Mouse (Mus musculus) kidney, adult 11 months (tissue): ENCODE results near the gene Fryl.
"Not testable (repeated sequence)": the region's sequence is repeated elsewhere in the genome, so short reads cannot be mapped to it uniquely, and the experiment has no call there.

Source experiments
- DNase-seq: peaks from one replicate; pipeline ENCODE4 v3.0.0; 2022

Fryl gene

GRCm38 (mm10) chr5:73079801-73080200 is 176.6 kb downstream of the Fryl start:
- DNase-seq = no peak

DNA sequence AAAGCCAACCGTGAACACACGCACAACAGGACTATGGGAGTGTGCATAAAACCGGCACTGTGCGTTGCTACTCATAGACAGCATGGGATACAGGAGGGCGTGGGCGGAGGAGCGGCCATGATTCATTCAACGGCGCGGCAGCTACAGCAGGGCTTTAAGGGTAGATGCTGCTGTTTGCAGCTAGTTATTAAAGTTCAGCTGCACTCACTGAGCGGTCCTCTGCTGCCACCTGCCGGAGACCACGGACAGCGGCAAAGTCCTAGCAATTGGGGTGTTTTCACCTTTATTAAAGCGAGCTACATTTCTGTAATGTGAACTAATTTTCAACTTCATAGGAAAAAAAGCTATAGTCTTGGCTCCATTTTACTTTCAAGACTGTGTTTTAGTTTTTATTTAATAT is 185.1 kb downstream of the Fryl start:
- DNase-seq = peak; percentile 36

DNA sequence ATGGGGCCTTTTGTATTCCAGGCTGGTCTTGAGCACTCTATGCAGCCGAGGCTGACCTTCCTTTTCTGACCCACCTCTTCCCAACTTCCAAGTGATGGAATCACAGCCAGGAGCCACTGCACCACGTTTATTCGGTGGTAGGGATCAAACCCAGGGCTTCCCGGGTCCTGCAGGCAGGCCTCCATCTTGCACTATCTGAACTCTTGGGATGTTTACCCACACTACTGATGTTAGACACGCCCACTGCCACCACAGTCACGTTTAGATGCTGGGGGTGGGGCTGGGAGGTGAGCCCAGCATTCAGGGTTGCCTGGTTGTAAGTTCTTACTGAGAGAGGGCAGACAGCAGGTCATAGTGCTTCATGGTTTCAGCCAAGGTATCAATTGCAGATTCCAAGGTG is 189.5 kb downstream of the Fryl start:
- peak; percentile 34 for DNase-seq

DNA sequence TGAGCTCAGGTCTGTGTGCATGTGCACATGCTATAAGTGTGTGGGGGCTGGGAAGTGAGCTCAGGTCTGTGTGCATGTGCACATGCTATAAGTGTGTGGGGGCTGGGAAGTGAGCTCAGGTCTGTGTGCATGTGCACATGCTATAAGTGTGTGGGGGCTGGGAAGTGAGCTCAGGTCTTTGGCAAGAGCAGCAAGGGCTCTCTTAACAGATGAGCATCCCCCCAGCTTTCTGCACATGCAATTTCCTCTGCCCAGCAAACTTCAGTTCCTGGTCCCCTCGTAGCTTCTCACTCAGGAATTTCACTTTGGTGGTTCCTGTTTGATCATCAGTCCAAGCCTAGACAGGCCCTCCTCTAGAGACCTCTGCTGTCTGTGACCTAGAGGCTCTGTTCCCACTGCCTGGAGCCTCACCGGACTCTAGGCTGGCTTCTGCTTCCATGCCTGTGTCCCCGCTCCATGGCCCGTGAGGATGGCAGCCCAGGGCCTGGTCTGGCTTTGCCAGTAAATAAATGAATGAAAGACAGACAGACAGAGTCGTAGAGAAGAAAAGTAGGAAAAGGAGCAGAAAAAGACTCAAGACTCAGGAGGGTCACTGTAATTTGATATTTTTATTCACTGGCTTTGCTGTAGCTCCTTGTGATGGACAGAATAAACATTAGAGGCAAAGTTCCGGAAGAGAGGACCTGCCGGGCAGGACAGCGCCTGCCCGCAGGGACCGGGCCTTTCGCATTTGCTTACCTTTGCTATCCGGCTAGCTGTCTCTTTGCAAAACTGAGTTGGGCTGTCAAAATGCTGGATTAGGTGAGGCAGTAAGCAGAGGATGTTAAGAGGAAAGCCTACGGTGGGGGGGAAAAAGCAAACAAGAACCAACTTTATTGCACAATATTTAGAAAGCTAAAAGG is 192.4 kb downstream of the Fryl start:
- DNase-seq = no peak

- no peak for DNase-seq
Measured at GRCm38 (mm10) chr5:73061506-73062155, 194.8 kb downstream of the Fryl start.

GRCm38 (mm10) chr5:73056937-73057336 is 199.5 kb downstream of the Fryl start:
- no peak for DNase-seq

DNA sequence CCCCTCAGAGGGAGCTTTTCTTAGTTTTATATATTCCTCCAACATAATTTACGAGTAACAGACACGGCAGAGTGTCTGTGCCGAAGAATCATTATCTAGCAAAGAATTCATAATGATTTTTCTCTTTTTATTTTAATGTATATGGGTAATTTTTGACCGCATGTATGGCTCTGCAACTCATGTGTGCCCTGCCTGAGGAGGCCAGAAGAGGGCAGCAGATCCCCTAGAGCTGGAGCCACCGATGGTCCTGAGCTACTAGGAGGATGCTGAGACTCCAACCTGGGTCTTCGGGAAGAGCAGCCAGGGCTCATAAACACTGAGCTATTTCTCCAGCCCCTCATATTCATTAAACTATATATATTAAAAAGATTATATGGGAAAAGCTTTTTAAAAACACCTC is 200.0 kb downstream of the Fryl start:
- DNase-seq = no peak

DNA sequence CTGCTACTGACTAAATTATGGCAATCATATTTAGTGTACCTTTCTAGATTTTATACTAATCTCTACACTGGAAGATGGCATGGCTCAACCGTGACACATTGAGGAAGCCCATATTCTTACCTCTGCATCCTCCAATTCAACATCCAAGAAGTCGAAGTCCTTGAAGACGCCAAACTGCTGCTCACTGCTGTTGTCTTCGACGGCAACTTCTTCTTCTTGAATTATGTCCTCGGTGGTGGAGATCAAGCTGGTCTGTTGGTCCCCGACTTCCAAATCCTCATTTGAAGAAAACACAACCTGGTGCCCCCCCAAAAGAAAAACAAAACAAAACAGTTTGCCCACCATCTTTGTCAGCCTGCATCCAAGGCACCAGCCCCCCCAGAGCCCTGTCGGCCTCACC is 202.5 kb downstream of the Fryl start:
- DNase-seq = no peak

GRCm38 (mm10) chr5:73047651-73048245 is 208.7 kb downstream of the Fryl start:
- no peak for DNase-seq

DNA sequence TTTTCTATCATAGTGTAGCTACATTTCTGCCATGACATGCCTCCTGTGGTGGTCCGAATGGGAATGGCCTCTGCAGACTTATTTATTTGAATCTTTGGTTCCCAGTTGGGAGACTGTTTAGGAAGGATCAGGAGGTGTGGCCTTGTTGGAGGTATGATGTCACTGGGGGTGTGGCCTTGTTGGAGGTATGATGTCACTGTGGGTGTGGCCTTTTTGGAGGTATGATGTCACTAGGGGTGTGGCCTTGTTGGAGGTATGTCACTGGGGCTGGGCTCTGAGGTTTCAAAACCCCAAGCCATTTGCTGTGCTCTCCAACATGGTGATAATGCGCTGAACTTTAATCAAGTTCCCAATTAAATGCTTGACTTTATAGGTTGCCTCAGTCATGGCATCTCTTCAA is 212.4 kb downstream of the Fryl start:
- no peak for DNase-seq

- DNase-seq = no peak
Measured at GRCm38 (mm10) chr5:73032481-73032880, 223.9 kb downstream of the Fryl start.

DNA sequence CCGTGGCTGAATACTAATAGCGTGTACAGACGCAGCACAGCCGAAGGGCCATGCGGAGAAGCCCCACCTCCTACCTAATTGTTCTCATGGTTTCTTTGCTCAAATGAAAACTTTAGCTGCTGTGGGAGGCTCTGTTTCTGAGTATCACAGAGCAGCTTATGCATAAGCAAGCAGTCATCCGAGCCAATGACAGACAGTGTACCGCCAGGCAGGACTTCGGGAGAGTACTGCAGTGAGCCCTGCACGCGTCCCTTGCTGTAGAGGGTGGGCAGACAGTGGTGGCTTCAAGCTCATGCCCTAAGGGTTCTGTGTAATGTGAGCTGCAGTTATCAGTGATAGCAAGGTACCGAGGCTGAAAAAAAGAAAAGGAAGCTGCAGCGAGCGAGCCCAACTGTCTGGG is 227.8 kb downstream of the Fryl start:
- no peak for DNase-seq

DNA sequence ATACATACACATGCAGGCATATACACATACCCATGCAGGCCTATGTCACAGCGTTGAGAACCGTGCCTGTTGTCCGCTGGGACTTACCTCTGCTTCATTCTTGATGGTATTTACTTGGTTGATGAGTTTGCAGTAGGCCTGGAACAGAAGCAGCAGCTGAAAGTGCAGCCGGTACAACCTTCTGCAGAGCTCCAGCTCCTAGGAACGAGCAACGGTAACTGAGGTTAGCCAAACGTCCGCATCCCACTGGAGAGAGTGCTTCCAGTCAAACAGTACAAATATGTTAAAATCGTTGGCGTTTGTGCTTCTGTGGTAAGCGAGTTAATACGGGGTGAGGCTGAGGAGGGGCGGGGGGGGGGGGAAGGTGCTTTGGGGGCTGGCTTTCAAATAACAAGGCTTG is 232.6 kb downstream of the Fryl start:
- no peak for DNase-seq

- DNase-seq = no peak
Measured at GRCm38 (mm10) chr5:73014745-73015144, 241.7 kb downstream of the Fryl start.

- DNase-seq = not testable (repeated sequence)
Measured at GRCm38 (mm10) chr5:73013611-73014287, 242.7 kb downstream of the Fryl start.

GRCm38 (mm10) chr5:73012884-73013610 is 243.4 kb downstream of the Fryl start:
- DNase-seq = not testable (repeated sequence)

GRCm38 (mm10) chr5:73011806-73012205 is 244.6 kb downstream of the Fryl start:
- DNase-seq = not testable (repeated sequence)

- DNase-seq = not testable (repeated sequence)
Measured at GRCm38 (mm10) chr5:73008230-73008629, 248.2 kb downstream of the Fryl start.

DNA sequence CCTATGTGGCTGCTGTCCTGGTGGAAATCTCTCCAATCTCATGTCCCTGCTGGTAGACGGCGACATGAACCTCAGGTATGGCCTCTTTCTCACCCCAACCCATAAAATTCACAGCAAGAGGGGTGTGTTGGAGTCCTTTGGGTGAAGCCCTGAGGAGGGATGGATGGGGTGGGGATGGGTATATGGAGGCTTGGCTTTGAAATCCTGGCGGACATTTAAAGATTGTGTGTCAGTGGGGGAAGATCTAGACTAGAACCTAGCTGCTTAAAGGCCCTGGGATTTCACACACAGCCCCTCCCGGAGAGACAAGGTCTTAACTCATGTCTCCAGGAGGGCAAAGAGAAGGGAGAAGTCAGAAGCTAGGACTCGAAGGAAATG is 248.8 kb downstream of the Fryl start:
- DNase-seq = no peak

GRCm38 (mm10) chr5:73006784-73007581 is 249.4 kb downstream of the Fryl start, which contains the start of gene Slc10a4:
Gene Slc10a4 (plus strand): TSS chr5:73006883.
- DNase-seq = no peak

DNA sequence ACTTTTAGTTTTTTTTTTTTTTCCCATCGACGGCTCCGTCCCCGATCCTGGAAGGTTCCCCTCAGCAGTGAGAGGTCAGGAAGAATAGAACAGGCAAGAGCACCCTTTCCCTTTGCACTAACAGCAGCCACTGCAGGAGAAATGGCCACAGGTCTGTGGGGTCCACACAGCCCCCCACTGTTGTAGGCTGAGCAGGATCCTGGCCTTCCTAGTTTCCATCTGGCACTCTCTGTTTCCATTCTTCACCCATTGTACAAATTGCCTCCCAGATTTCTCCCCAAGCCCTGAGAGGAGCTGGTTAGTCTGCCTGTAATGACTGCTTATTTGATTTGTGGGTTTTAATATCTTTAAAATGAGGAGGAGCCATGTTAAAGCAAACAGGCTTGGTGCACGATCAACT is 252.4 kb downstream of the Fryl start:
- no peak for DNase-seq

DNA sequence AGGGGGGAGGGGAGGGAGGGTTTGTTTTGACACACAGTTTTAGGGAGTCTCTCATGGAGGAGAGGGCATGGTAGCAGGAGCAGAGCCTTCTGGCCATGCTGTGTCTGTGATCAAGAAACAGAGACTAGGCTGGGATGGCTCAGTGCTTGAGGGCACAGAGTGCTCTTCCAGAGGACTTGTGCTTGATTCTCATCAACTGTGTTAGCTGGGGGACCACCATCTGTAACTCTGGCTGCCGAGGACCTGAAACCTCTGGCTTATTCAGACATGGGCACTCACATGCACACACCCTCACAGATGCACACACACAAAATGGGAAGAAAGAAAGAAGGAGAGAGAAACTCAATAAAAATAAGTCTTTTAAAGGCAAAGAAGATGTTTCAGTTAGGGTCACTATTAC is 257.9 kb downstream of the Fryl start:
- not testable (repeated sequence) for DNase-seq
